Mouse (Mus musculus): ENCODE data around the gene Pgbd1. TPM values are rescaled to one million over a fixed set of nuclear protein-coding genes. Genes with fewer than 3 reads are reported as not detected.
A peak's percentile ranks its signal among the peaks of the same experiment; 100 is the strongest.
"Not testable (repeated sequence)": the region's sequence is repeated elsewhere in the genome, so short reads cannot be mapped to it uniquely, and the experiment has no call there.

Pgbd1 gene
- under 1 TPM; 0.29 to 0.49 TPM for total RNA-seq (2021)
- long read RNA-seq, experiment 1: 0 reads
- long read RNA-seq, experiment 2, partial matches to known transcripts: 0 of 1 reads
- long read RNA-seq, experiment 2, other reads (novel, unspliced or antisense): 1 of 1 reads

GRCm38 (mm10) chr13:21440503-21441206 is at the start of gene Pgbd1:
TSS of gene Pgbd1 (minus strand) at chr13:21441058.
- DNase-seq (ENCODE audit: low spot score in 2 of 2): peak; percentile 18 to 45

- DNase-seq (ENCODE audit: low spot score in 2 of 2): no peak
Observed at GRCm38 (mm10) chr13:21486881-21487280, 46.0 kb upstream of the Pgbd1 start.

- peak; percentile 24 to 62 for DNase-seq (ENCODE audit: low spot score in 2 of 2)
Observed at GRCm38 (mm10) chr13:21478759-21479670, 38.2 kb upstream of the Pgbd1 start, which contains the start of the genes Zkscan4 and Gm10065. TSS of gene Zkscan4 (plus strand) at chr13:21478907. TSS of gene Gm10065 (minus strand) at chr13:21479441.

- no peak for DNase-seq (ENCODE audit: low spot score in 2 of 2)
Observed at GRCm38 (mm10) chr13:21472427-21472826, 31.6 kb upstream of the Pgbd1 start.

- DNase-seq (ENCODE audit: low spot score in 2 of 2): no peak
Observed at GRCm38 (mm10) chr13:21469097-21469496, 28.2 kb upstream of the Pgbd1 start.

- DNase-seq (ENCODE audit: low spot score in 2 of 2): peak; percentile 58 to 79
Observed at GRCm38 (mm10) chr13:21468061-21469019, 27.5 kb upstream of the Pgbd1 start, which contains the start of gene Nkapl. TSS of gene Nkapl (minus strand) at chr13:21468509.

- no peak for DNase-seq (ENCODE audit: low spot score in 2 of 2)
Observed at GRCm38 (mm10) chr13:21467336-21467735, 26.5 kb upstream of the Pgbd1 start.

- DNase-seq (ENCODE audit: low spot score in 2 of 2): not testable (repeated sequence)
Observed at GRCm38 (mm10) chr13:21462516-21462915, 21.7 kb upstream of the Pgbd1 start.

- no peak for DNase-seq (ENCODE audit: low spot score in 2 of 2)
Observed at GRCm38 (mm10) chr13:21456347-21456746, 15.5 kb upstream of the Pgbd1 start.

- no peak for DNase-seq (ENCODE audit: low spot score in 2 of 2)
Observed at GRCm38 (mm10) chr13:21454133-21454532, 13.3 kb upstream of the Pgbd1 start.

GRCm38 (mm10) chr13:21453449-21453848 is 12.6 kb upstream of the Pgbd1 start, which contains the start of gene Zscan26:
TSS of gene Zscan26 (minus strand) at chr13:21453730.
- peak; percentile 43 to 82 for DNase-seq (ENCODE audit: low spot score in 2 of 2)

GRCm38 (mm10) chr13:21453042-21453441 is 12.2 kb upstream of the Pgbd1 start:
- no peak for DNase-seq (ENCODE audit: low spot score in 2 of 2)

- no peak for DNase-seq (ENCODE audit: low spot score in 2 of 2)
Observed at GRCm38 (mm10) chr13:21447856-21448614, 7.2 kb upstream of the Pgbd1 start.

- no peak for DNase-seq (ENCODE audit: low spot score in 2 of 2)
Observed at GRCm38 (mm10) chr13:21446796-21447195, 5.9 kb upstream of the Pgbd1 start.

- DNase-seq (ENCODE audit: low spot score in 2 of 2): no peak
Observed at GRCm38 (mm10) chr13:21441207-21441572, 332 bp upstream of the Pgbd1 start.

GRCm38 (mm10) chr13:21435476-21435875 is 5.4 kb downstream of the Pgbd1 start:
- DNase-seq (ENCODE audit: low spot score in 2 of 2): no peak

GRCm38 (mm10) chr13:21427631-21428030 is 13.2 kb downstream of the Pgbd1 start:
- no peak for DNase-seq (ENCODE audit: low spot score in 2 of 2)

- no peak for DNase-seq (ENCODE audit: low spot score in 2 of 2)
Observed at GRCm38 (mm10) chr13:21423301-21423700, 17.6 kb downstream of the Pgbd1 start.

GRCm38 (mm10) chr13:21418865-21419264 is 22.0 kb downstream of the Pgbd1 start:
- no peak for DNase-seq (ENCODE audit: low spot score in 2 of 2)

All from gastrocnemius, postnatal 4 days (tissue).